Mouse (Mus musculus) gastrocnemius, adult 2 months (tissue): ENCODE measurements around the gene Arhgef17. TPM values are rescaled to one million over a fixed set of nuclear protein-coding genes. Genes with fewer than 3 reads are reported as not detected.
A peak's percentile ranks its signal among the peaks of the same experiment; 100 is the strongest.

Experiments used
- DNase-seq: peaks from one replicate; pipeline ENCODE4 v3.0.0; 2022
- H3K27ac ChIP-seq: fragments of 200-600 bp; 2 replicates; pipeline ENCODE4 v1.8.1; 2022; ENCODE audit warnings: mild to moderate bottlenecking
- H3K4me3 ChIP-seq: fragments of 200-600 bp; 2 replicates; pipeline ENCODE4 v1.8.1; 2022; ENCODE audit warnings: mild to moderate bottlenecking, moderate library complexity
- CTCF ChIP-seq: fragments of 200-600 bp; IDR thresholded peaks from 2 replicates; pipeline ENCODE4 v1.8.1; 2022; ENCODE audit warnings: antibody characterized with exemption, mild to moderate bottlenecking, moderate library complexity
- intact Hi-C: fragments of 180-260 bp; cut with DNase I; formaldehyde crosslinking; loops from one replicate; pipeline ENCODE4 v1.15.1; 2025
- microRNA-seq: library from miRNA; unstranded; fragments of <30 nt; microRNA quantifications from one replicate; pipeline ENCODE4 v1.2.0, GENCODE M21; 2021
- total RNA-seq, 2 experiments: library from RNA; stranded (reverse); gene quantifications; 2 replicates each; pipeline ENCODE4 v1.2.3; 2021

Arhgef17 gene
- total RNA-seq, 2 experiments from 2014 or later, result 20.9 to 33.3 TPM

GRCm38 (mm10) chr7:100828549-100828948 lies 103.4 kb downstream of the Arhgef17 start:
- Histone ChIP-seq H3K27ac (no peak overlapping the region), H3K4me3 (no peak overlapping the region)
- intact Hi-C loops, result no loop called here
- TF ChIP-seq CTCF, result no peak
- DNase-seq, result no peak

GRCm38 (mm10) chr7:100824661-100825060 lies 107.2 kb downstream of the Arhgef17 start:
- intact Hi-C loops, result no loop called here
- TF ChIP-seq CTCF, result no peak
- Histone ChIP-seq H3K4me3 (no peak overlapping the region), H3K27ac (peak overlapping the region; percentile 73)
- DNase-seq, result peak; percentile 69

Small RNA genes within 50 kb of the gene (microRNA-seq; reads per million reads assigned to microRNA genes)
- 120 reads per million, percentile 47 among the genes with 10 or more reads in this experiment for gene Mir3102

Other genes starting within 250 kb of the Arhgef17 start
- 10 to 100 TPM; 43.6 to 44.3 TPM for gene Fam168a, start 225.5 kb downstream of the Arhgef17 start, total RNA-seq
- gene Relt, start 68.7 kb downstream of the Arhgef17 start, total RNA-seq, result 10 to 100 TPM in 1 of 2 experiments, 1 to 10 TPM in 1; 9.5 to 19.8 TPM
- 1 to 10 TPM in 1 of 2 experiments, under 1 TPM in 1; 0.82 to 1.4 TPM for gene P2ry6, start 42.5 kb upstream of the Arhgef17 start, total RNA-seq
- 10 to 100 TPM; 29.5 to 41.7 TPM for gene P2ry2, start 80.8 kb upstream of the Arhgef17 start, total RNA-seq
- gene Fchsd2, start 160.8 kb upstream of the Arhgef17 start, total RNA-seq, result 1 to 10 TPM; 3.7 to 7.1 TPM